Mouse (Mus musculus): ENCODE measurements at regions not wholly inside any gene's neighbourhood (a gene's known extent, or its start where the extent isn't known, plus 50 kb on each side); places are given as distances from the start of the nearest gene placed in this dataset.
A peak's percentile ranks its signal among the peaks of the same experiment; 100 is the strongest.

- no peak for ATAC-seq (ENCODE audit: low FRiP score)
- WGBS: 77% methylated on average over 4 of the region's 4 CpGs
- no peak overlapping the region for H3K27ac ChIP-seq
Measured at GRCm38 (mm10) chr3:70138926-70139325, 131.5 kb downstream of the Otol1 start.

DNA sequence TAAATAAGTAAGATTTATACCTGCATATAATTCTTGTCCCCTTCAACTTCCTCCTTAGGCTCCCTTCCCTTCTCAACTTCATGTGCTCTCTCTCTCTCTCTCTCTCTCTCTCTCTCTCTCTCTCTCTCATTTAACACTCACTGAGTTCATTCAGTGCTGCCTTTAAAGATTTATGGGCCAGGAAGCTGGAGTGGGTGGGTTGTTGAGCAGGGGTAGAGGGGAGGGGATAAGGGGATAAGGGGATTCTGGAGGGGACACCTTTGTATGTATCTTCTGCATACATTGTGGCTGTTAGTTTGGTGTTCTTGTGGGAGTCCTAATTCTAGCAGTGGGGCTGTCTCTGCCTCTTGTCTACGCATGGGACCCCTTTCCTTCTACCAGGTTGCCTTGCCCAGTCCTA lies 138.3 kb downstream of the Otol1 start:
- no peak for ATAC-seq (ENCODE audit: low FRiP score)
- H3K4me2 ChIP-seq (replicated peaks): no peak overlapping the region
- no peaks in the 10 kb centered on the region for H3K4me1 ChIP-seq
- H3K9ac ChIP-seq: no peak overlapping the region
- WGBS: 94% methylated on average over 1 of the region's 1 CpGs
- H3K36me3 ChIP-seq: no peaks in the 10 kb centered on the region
- H3K27ac ChIP-seq: no peak overlapping the region
- no peaks in the 10 kb centered on the region for H3K27me3 ChIP-seq
- no peak overlapping the region for H3K4me3 ChIP-seq
- H3K9me3 ChIP-seq (replicated peaks): no peaks in the 10 kb centered on the region

More at GRCm38 (mm10) chr3:70138926-70139325, 131.5 kb downstream of the Otol1 start:
- H3K27me3 ChIP-seq: no peaks in the 10 kb centered on the region
- H3K36me3 ChIP-seq: no peaks in the 10 kb centered on the region
- H3K4me2 ChIP-seq (replicated peaks): no peak overlapping the region
- no peak overlapping the region for H3K4me3 ChIP-seq
- no peak overlapping the region for H3K9ac ChIP-seq
- no peaks in the 10 kb centered on the region for H3K9me3 ChIP-seq (replicated peaks)
- H3K4me1 ChIP-seq: no peaks in the 10 kb centered on the region

DNA sequence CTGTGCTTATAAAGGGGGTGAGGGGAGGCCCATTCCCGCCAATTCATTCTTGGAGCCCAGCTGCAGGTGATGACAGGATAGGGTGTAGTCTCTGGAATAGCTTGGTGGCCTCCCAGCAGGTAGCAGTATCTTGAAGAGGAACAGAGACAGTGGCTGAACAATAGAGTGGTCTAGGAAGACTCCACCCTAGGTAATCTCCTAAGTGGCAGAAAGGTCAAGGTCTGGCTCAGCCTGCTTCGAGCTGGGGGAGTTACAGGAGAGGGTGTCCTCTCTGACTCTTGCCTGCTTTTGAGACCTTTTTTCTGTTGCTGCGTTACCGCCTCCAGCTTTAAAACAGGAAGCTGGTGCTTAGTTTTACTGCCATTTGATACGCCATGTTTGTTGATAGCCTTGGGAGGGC lies 143.7 kb downstream of the Otol1 start:
- 75% methylated on average over 5 of the region's 5 CpGs for WGBS
- ATAC-seq (ENCODE audit: low FRiP score): no peak
- Histone ChIP-seq H3K4me1 (no peaks in the 10 kb centered on the region), H3K27ac (no peak overlapping the region), H3K9me3 (replicated peaks) (no peaks in the 10 kb centered on the region), H3K4me3 (no peak overlapping the region), H3K4me2 (replicated peaks) (no peak overlapping the region), H3K9ac (no peak overlapping the region), H3K36me3 (no peaks in the 10 kb centered on the region), H3K27me3 (no peaks in the 10 kb centered on the region)

DNA sequence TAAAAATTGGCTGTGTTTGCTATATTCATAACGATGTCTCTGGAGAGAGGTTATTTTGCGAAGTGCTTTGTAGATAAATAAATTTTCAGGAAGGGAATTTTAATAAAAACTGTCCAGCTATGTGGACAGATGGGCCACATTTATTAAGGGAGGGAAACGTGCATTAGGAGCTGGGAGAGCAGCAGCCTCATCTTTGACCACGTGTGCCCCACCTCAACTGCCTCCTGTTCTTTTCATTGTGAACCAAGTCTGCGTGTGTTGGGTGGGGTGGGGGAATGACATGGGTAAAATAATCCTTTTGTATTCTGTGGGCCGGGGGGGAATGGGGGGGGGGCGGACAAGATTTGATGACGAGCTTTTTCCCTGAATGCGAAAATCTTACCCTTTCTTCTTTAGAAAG lies 152.6 kb downstream of the Otol1 start:
- Histone ChIP-seq H3K9ac (no peak overlapping the region), H3K4me3 (no peak overlapping the region), H3K4me2 (replicated peaks) (no peak overlapping the region), H3K9me3 (replicated peaks) (no peaks in the 10 kb centered on the region), H3K4me1 (peaks cover 5% of the 10 kb centered on the region; the same call in 1 of the 2 replicates), H3K27ac (no peak overlapping the region), H3K36me3 (no peaks in the 10 kb centered on the region), H3K27me3 (no peaks in the 10 kb centered on the region)
- ATAC-seq (ENCODE audit: low FRiP score): peak; percentile 72; the same call in 1 of the 2 replicates
- 52% methylated on average over 9 of the region's 9 CpGs for WGBS

DNA sequence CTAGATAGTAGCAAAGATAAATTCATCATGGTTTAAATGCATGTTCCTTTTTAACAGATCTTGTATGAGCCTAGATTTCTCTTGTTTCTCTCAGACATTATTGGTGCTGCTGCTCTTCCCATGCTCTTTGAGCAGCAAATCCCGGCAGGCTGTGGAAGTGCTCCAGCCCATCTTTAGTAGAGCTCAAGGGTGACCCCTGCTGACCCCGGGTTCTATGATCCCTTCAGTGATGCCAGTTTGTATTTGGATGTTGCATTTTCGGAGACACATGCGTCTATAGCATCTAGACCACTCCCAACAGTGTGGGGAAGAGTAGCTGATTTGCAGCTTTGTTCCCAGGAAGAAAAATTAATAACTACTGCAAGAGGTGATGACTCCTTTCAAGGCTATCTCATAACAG lies 164.3 kb downstream of the Otol1 start:
- H3K4me2 ChIP-seq (replicated peaks): no peak overlapping the region
- 69% methylated on average over 4 of the region's 4 CpGs for WGBS
- H3K27me3 ChIP-seq: no peaks in the 10 kb centered on the region
- H3K4me1 ChIP-seq: no peaks in the 10 kb centered on the region
- H3K27ac ChIP-seq: no peak overlapping the region
- no peak overlapping the region for H3K4me3 ChIP-seq
- ATAC-seq (ENCODE audit: low FRiP score): no peak
- no peak overlapping the region for H3K9ac ChIP-seq
- H3K36me3 ChIP-seq: no peaks in the 10 kb centered on the region
- H3K9me3 ChIP-seq (replicated peaks): no peaks in the 10 kb centered on the region

- WGBS: 86% methylated on average over 1 of the region's 1 CpGs
- Histone ChIP-seq H3K4me2 (replicated peaks) (no peak overlapping the region), H3K9ac (no peak overlapping the region), H3K36me3 (no peaks in the 10 kb centered on the region), H3K27ac (no peak overlapping the region), H3K9me3 (replicated peaks) (no peaks in the 10 kb centered on the region), H3K4me3 (no peak overlapping the region), H3K4me1 (no peaks in the 10 kb centered on the region), H3K27me3 (no peaks in the 10 kb centered on the region)
- ATAC-seq (ENCODE audit: low FRiP score): no peak
Measured at GRCm38 (mm10) chr3:70176391-70176790, 169.0 kb downstream of the Otol1 start.

- H3K27me3 ChIP-seq: no peaks in the 10 kb centered on the region
- 78% methylated on average over 3 of the region's 3 CpGs for WGBS
- H3K4me3 ChIP-seq: no peak overlapping the region
- no peak for ATAC-seq (ENCODE audit: low FRiP score)
- H3K4me1 ChIP-seq: no peaks in the 10 kb centered on the region
- no peaks in the 10 kb centered on the region for H3K36me3 ChIP-seq
- no peak overlapping the region for H3K4me2 ChIP-seq (replicated peaks)
- H3K27ac ChIP-seq: no peak overlapping the region
- no peak overlapping the region for H3K9ac ChIP-seq
- H3K9me3 ChIP-seq (replicated peaks): no peaks in the 10 kb centered on the region
Measured at GRCm38 (mm10) chr3:70181611-70182010, 174.2 kb downstream of the Otol1 start.

GRCm38 (mm10) chr3:70190741-70191140 lies 183.3 kb downstream of the Otol1 start:
- Histone ChIP-seq H3K4me1 (no peaks in the 10 kb centered on the region), H3K27me3 (no peaks in the 10 kb centered on the region), H3K9me3 (replicated peaks) (no peaks in the 10 kb centered on the region), H3K27ac (no peak overlapping the region), H3K4me3 (no peak overlapping the region), H3K9ac (no peak overlapping the region), H3K36me3 (no peaks in the 10 kb centered on the region), H3K4me2 (replicated peaks) (no peak overlapping the region)
- ATAC-seq (ENCODE audit: low FRiP score): no peak

GRCm38 (mm10) chr3:70196671-70197070 lies 189.3 kb downstream of the Otol1 start:
- WGBS: 94% methylated on average over 3 of the region's 3 CpGs
- H3K27me3 ChIP-seq: no peaks in the 10 kb centered on the region
- no peaks in the 10 kb centered on the region for H3K36me3 ChIP-seq
- H3K4me2 ChIP-seq (replicated peaks): no peak overlapping the region
- no peak overlapping the region for H3K27ac ChIP-seq
- ATAC-seq (ENCODE audit: low FRiP score): no peak
- no peak overlapping the region for H3K4me3 ChIP-seq
- H3K4me1 ChIP-seq: no peaks in the 10 kb centered on the region
- H3K9me3 ChIP-seq (replicated peaks): no peaks in the 10 kb centered on the region
- H3K9ac ChIP-seq: no peak overlapping the region

GRCm38 (mm10) chr3:70198890-70199289 lies 191.5 kb downstream of the Otol1 start:
- Histone ChIP-seq H3K9ac (no peak overlapping the region), H3K4me3 (no peak overlapping the region), H3K9me3 (replicated peaks) (no peaks in the 10 kb centered on the region), H3K4me1 (no peaks in the 10 kb centered on the region), H3K27ac (no peak overlapping the region), H3K4me2 (replicated peaks) (no peak overlapping the region), H3K27me3 (no peaks in the 10 kb centered on the region), H3K36me3 (no peaks in the 10 kb centered on the region)
- no peak for ATAC-seq (ENCODE audit: low FRiP score)
- 79% methylated on average over 3 of the region's 3 CpGs for WGBS

DNA sequence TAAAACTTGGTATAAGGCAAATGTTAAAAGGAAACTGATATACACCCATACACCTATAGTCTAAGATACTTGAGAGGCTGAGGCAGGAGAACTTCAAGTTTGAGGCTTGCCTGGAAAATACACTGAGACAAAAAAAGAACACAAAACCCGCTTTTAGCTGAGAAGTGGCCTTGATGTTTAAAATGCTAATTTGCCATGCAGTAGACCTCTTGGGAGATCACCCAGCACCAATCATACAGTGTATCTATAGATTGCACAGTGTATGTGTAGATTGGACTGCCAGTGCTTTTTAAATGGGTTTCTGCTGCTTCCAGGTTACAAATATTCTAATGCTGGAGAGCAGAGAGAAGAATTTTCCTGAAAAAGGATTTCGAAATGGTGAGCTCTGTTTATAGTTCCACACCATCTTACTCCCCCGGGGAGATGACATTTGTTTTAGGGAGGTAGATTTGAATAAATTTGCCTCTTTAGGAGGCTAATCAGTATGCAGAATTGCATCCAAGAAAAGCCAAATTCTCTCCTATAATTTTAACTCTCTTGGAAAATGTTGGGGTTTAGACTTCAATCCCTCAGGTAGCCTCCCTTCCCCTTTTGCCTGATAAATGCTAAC lies 194.0 kb downstream of the Otol1 start:
- Histone ChIP-seq H3K4me1 (no peaks in the 10 kb centered on the region), H3K9ac (no peak overlapping the region), H3K4me3 (no peak overlapping the region), H3K4me2 (replicated peaks) (no peak overlapping the region), H3K9me3 (replicated peaks) (no peaks in the 10 kb centered on the region), H3K36me3 (no peaks in the 10 kb centered on the region), H3K27ac (no peak overlapping the region), H3K27me3 (no peaks in the 10 kb centered on the region)
- WGBS: 82% methylated on average over 3 of the region's 3 CpGs
- ATAC-seq (ENCODE audit: low FRiP score): no peak

DNA sequence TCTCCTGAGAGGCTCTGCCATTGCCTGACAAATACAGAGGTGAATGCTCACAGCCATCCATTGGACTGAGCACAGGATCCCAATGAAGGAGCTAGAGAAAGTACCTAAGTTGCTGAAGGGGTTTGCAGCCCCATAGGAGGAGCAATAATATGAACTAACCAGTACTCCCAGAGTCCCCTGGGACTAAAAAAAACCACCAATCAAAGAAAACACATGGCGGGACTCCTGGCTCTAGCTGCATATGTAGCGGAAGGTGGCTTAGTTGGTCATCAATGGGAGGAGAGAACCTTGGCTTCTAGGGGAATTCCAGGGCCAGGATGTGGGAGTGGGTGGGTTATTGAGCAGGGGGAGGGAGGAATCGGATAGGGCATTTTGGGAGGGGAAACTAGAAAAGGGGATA lies 207.8 kb downstream of the Otol1 start:
- WGBS: 84% methylated on average over 3 of the region's 3 CpGs
- Histone ChIP-seq H3K4me3 (no peak overlapping the region), H3K27me3 (no peaks in the 10 kb centered on the region), H3K27ac (no peak overlapping the region), H3K9me3 (replicated peaks) (no peaks in the 10 kb centered on the region), H3K4me1 (0 out of 2 replicates have a peak, but pooled peaks cover 4% of the 10 kb centered on the region), H3K9ac (no peak overlapping the region), H3K4me2 (replicated peaks) (no peak overlapping the region), H3K36me3 (no peaks in the 10 kb centered on the region)
- ATAC-seq (ENCODE audit: low FRiP score): no peak

DNA sequence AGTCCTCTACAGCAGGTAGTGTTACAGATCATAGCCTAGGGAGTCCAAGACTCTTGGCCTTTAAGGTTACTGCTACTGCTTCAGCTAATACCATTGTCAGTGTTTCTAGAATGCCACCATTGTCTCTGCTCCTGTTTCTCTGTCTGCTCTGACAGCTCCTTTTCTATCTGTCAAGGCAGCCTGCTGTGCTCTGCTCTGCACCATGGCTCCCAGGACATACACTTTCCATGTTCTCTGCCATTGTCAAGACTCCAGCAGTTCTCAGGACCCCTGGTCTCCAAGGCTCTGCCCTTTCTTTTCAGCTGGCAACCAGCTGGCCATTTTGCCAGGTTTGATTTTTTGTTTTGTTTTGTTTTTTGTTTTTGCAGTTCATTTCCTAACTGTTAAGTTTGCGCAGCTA lies 208.7 kb downstream of the Otol1 start:
- no peak overlapping the region for H3K9ac ChIP-seq
- H3K27me3 ChIP-seq: no peaks in the 10 kb centered on the region
- H3K4me3 ChIP-seq: no peak overlapping the region
- H3K36me3 ChIP-seq: no peaks in the 10 kb centered on the region
- 59% methylated on average over 1 of the region's 1 CpGs for WGBS
- peak; percentile 77; the same call in 1 of the 2 replicates for ATAC-seq (ENCODE audit: low FRiP score)
- H3K4me2 ChIP-seq (replicated peaks): no peak overlapping the region
- H3K9me3 ChIP-seq (replicated peaks): no peaks in the 10 kb centered on the region
- no peak overlapping the region for H3K27ac ChIP-seq
- 0 out of 2 replicates have a peak, but pooled peaks cover 4% of the 10 kb centered on the region for H3K4me1 ChIP-seq

Measured in hindbrain, embryonic 12.5 days (tissue).